15 mouse cellular contexts compared by ENCODE assay signal in genomic region chr6:109167439-109167838, GRCm38 (mm10).
"Had no signal": no experiment of that assay in that cellular context is flagged by ENCODE, and none has a peak within 500 bp of the region (broad histone marks: within the 10 kb centered on the region; RNA-seq: fewer than 3 reads in every experiment).

No protein-coding gene starts in this region.

- H3K4me2 ChIP-seq: limb, embryonic 13.5 days; liver, embryonic 11.5 days; liver, embryonic 15.5 days; lung, embryonic 15.5 days; midbrain, embryonic 11.5 days; midbrain, embryonic 15.5 days; neural tube, embryonic 12.5 days had no signal

- H3K4me3 ChIP-seq: layer of hippocampus, adult 2 months; limb, embryonic 13.5 days; liver, embryonic 15.5 days; lung, embryonic 15.5 days; megakaryocyte, embryonic 14.5 days; midbrain, embryonic 15.5 days; neural tube, embryonic 12.5 days had no signal

- H3K27ac ChIP-seq: layer of hippocampus, adult 2 months; limb, embryonic 13.5 days; liver, embryonic 15.5 days; lung, embryonic 15.5 days; macrophage; midbrain, embryonic 15.5 days; neural tube, embryonic 12.5 days had no signal

- H3K9ac ChIP-seq: limb, embryonic 13.5 days; liver, embryonic 15.5 days; lung, embryonic 15.5 days; midbrain, embryonic 15.5 days; neural tube, embryonic 12.5 days had no signal

- H3K4me1 ChIP-seq: limb, embryonic 13.5 days; liver, embryonic 15.5 days; lung, embryonic 15.5 days; megakaryocyte, embryonic 14.5 days; midbrain, embryonic 15.5 days; neural tube, embryonic 12.5 days had no signal

- H3K9me3 ChIP-seq: limb, embryonic 13.5 days; liver, embryonic 15.5 days; lung, embryonic 15.5 days; megakaryocyte, embryonic 14.5 days; midbrain, embryonic 15.5 days; neural tube, embryonic 12.5 days had no signal

- DNase-seq: kidney, postnatal 10 days; kidney, postnatal 4 days; lung, postnatal 14 days; thymus, adult 18-20 months; thymus, postnatal 14 days had no signal

- ATAC-seq: midbrain, embryonic 15.5 days had no signal

- H3K27me3 ChIP-seq: limb, embryonic 13.5 days; liver, embryonic 15.5 days; lung, embryonic 15.5 days; megakaryocyte, embryonic 14.5 days; midbrain, embryonic 15.5 days; neural tube, embryonic 12.5 days had no signal

- H3K36me3 ChIP-seq: limb, embryonic 13.5 days; liver, embryonic 15.5 days; lung, embryonic 15.5 days; midbrain, embryonic 15.5 days; neural tube, embryonic 12.5 days had no signal
